Mouse (Mus musculus): ENCODE measurements around the gene Apex2.

DNA sequence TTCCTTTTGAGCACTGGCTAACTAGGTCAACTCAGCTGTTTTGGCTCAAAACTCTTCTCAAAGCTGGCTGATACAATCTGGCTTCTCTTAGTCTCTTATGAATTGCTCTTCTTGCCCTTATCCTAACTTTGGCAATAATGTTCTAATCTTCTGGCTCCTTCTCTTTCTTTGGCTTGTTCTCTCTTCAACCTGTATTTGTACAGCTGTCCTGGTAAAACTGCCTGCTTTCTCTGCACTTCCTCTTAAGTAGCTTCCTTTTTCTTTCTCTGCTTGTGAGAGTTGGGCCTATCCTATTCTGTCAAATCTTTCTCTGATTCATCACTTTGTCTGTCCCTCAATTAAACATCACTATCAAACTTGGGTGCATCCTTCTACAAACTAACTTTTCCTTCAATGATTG lies 48.0 kb downstream of the Apex2 start:
- TF ChIP-seq CTCF (IDR thresholded peaks at IDR 0.05; ENCODE audit: low read depth) (no peak), EP300 (IDR thresholded peaks at IDR 0.05; ENCODE audit: low read depth) (no peak)
